Mouse (Mus musculus): ENCODE measurements around the gene Dhx35. TPM values are rescaled to one million over a fixed set of nuclear protein-coding genes. Genes with fewer than 3 reads are reported as not detected.
A peak's percentile ranks its signal among the peaks of the same experiment; 100 is the strongest.

Gene Dhx35
- polyA plus RNA-seq, 1 experiment from 2014 or later: 12.6 TPM

- no peaks in the 10 kb centered on the region for H3K27me3 ChIP-seq (ENCODE audit: control insufficient read depth, insufficient read depth, low read depth, low read length)
- no peak overlapping the region for H3K4me3 ChIP-seq (ENCODE audit: low read depth, low read length)
- no peaks in the 10 kb centered on the region for H3K4me1 ChIP-seq (ENCODE audit: control insufficient read depth, insufficient read depth, low read length)
- ATAC-seq: no peak
- H3K9ac ChIP-seq (ENCODE audit: low read depth, low read length): no peak overlapping the region
- WGBS: 94% methylated on average over 10 of the region's 10 CpGs
- H3K9me3 ChIP-seq (replicated peaks; ENCODE audit: control insufficient read depth, low read length, poor library complexity, severe bottlenecking): no peaks in the 10 kb centered on the region
- H3K4me2 ChIP-seq (ENCODE audit: low read length): no peak overlapping the region
- H3K27ac ChIP-seq (ENCODE audit: low read length): no peak overlapping the region
- H3K36me3 ChIP-seq (ENCODE audit: control insufficient read depth, insufficient read depth, low read length): peaks cover under 1% of the 10 kb centered on the region; the same call in 1 of the 2 replicates
Measured at GRCm38 (mm10) chr2:158856896-158857499, 62.4 kb downstream of the Dhx35 start.

- Histone ChIP-seq H3K4me2 (ENCODE audit: low read length) (no peak overlapping the region), H3K27me3 (ENCODE audit: control insufficient read depth, insufficient read depth, low read depth, low read length) (no peaks in the 10 kb centered on the region), H3K27ac (ENCODE audit: low read length) (no peak overlapping the region), H3K9me3 (replicated peaks; ENCODE audit: control insufficient read depth, low read length, poor library complexity, severe bottlenecking) (no peaks in the 10 kb centered on the region), H3K4me1 (ENCODE audit: control insufficient read depth, insufficient read depth, low read length) (no peaks in the 10 kb centered on the region), H3K4me3 (ENCODE audit: low read depth, low read length) (no peak overlapping the region), H3K36me3 (ENCODE audit: control insufficient read depth, insufficient read depth, low read length) (no peaks in the 10 kb centered on the region), H3K9ac (ENCODE audit: low read depth, low read length) (no peak overlapping the region)
- ATAC-seq: no peak
- WGBS: 92% methylated on average over 15 of the region's 15 CpGs
Measured at GRCm38 (mm10) chr2:158857579-158857978, 63.0 kb downstream of the Dhx35 start.

DNA sequence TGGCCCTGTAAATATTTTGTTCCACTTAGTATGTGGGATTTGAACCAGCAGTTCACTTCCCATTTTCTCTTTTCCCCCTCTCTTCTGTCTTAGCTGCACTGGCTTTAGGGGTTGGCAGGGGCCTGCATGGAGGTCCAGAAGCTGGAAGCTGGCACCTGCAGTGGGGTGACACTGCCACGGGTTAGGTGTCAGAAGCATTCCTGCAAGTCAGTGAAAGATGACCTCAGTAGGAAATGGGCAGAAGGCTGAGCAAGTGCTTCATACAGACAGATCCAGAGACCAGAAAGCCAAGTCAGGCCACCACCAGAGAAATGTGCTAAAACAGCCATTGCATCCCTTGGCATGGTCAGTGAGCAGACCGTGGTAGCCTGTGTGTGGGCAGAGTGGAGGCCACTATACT lies 66.5 kb downstream of the Dhx35 start:
- H3K27me3 ChIP-seq (ENCODE audit: control insufficient read depth, insufficient read depth, low read depth, low read length): no peaks in the 10 kb centered on the region
- no peak for ATAC-seq

DNA sequence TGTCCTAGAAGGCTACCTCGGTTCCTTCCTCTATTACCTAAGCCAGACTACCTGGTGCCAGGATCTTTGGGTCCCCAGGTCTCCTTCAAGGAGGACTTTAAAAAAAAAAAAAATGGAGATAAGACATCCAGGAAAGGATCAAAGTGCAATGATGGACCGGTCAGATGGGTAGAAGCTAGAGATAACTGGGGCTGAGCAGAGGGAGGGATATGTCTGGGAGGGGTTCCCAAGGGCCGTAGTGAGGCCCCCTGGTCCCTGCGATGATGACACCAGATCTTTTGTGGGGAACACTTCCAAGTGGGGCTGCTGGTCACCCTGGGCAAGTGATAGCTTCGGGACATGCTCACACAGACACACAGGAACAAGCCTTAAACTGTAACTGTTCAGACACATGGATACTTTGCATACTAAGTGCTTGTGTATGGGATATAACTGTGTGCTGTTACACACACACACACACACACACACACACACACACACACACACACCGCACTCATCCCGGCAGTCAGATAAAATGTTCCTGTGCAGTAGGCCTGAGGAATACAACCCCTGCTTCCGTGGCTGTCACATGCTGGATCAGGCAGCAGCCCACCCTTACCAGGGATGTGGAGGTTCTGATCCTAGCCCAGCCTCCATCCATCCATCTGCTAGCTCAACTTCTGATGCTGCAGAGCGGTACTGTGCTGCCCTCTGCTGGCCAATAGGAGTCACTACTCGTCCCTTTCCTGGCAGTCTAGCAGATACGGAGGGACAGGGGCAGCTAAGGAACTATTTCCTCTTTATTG lies 68.9 kb downstream of the Dhx35 start:
- H3K4me3 ChIP-seq (ENCODE audit: low read depth, low read length): no peak overlapping the region
- H3K9ac ChIP-seq (ENCODE audit: low read depth, low read length): no peak overlapping the region
- ATAC-seq: peak; percentile 63

More for the DNA sequence above, 66.5 kb downstream of the Dhx35 start:
- no peaks in the 10 kb centered on the region for H3K4me1 ChIP-seq (ENCODE audit: control insufficient read depth, insufficient read depth, low read length)
- H3K27ac ChIP-seq (ENCODE audit: low read length): no peak overlapping the region
- H3K4me2 ChIP-seq (ENCODE audit: low read length): no peak overlapping the region
- H3K9ac ChIP-seq (ENCODE audit: low read depth, low read length): no peak overlapping the region
- 83% methylated on average over 2 of the region's 2 CpGs for WGBS
- no peak overlapping the region for H3K4me3 ChIP-seq (ENCODE audit: low read depth, low read length)
- H3K36me3 ChIP-seq (ENCODE audit: control insufficient read depth, insufficient read depth, low read length): no peaks in the 10 kb centered on the region
- H3K9me3 ChIP-seq (replicated peaks; ENCODE audit: control insufficient read depth, low read length, poor library complexity, severe bottlenecking): no peaks in the 10 kb centered on the region

GRCm38 (mm10) chr2:158864126-158864458 lies 69.5 kb downstream of the Dhx35 start:
- no peak overlapping the region for H3K4me2 ChIP-seq (ENCODE audit: low read length)
- H3K9me3 ChIP-seq (replicated peaks; ENCODE audit: control insufficient read depth, low read length, poor library complexity, severe bottlenecking): no peaks in the 10 kb centered on the region
- peak; percentile 44; the same call in 1 of the 2 replicates for ATAC-seq
- no peak overlapping the region for H3K27ac ChIP-seq (ENCODE audit: low read length)
- H3K4me1 ChIP-seq (ENCODE audit: control insufficient read depth, insufficient read depth, low read length): no peaks in the 10 kb centered on the region
- H3K27me3 ChIP-seq (ENCODE audit: control insufficient read depth, insufficient read depth, low read depth, low read length): no peaks in the 10 kb centered on the region
- no peaks in the 10 kb centered on the region for H3K36me3 ChIP-seq (ENCODE audit: control insufficient read depth, insufficient read depth, low read length)
- no peak overlapping the region for H3K9ac ChIP-seq (ENCODE audit: low read depth, low read length)
- 77% methylated on average over 4 of the region's 4 CpGs for WGBS
- H3K4me3 ChIP-seq (ENCODE audit: low read depth, low read length): no peak overlapping the region

More for the DNA sequence above, 68.9 kb downstream of the Dhx35 start:
- H3K4me1 ChIP-seq (ENCODE audit: control insufficient read depth, insufficient read depth, low read length): no peaks in the 10 kb centered on the region
- H3K36me3 ChIP-seq (ENCODE audit: control insufficient read depth, insufficient read depth, low read length): no peaks in the 10 kb centered on the region
- H3K4me2 ChIP-seq (ENCODE audit: low read length): no peak overlapping the region
- WGBS: 59% methylated on average over 11 of the region's 11 CpGs
- no peaks in the 10 kb centered on the region for H3K9me3 ChIP-seq (replicated peaks; ENCODE audit: control insufficient read depth, low read length, poor library complexity, severe bottlenecking)
- H3K27me3 ChIP-seq (ENCODE audit: control insufficient read depth, insufficient read depth, low read depth, low read length): no peaks in the 10 kb centered on the region
- H3K27ac ChIP-seq (ENCODE audit: low read length): no peak overlapping the region

DNA sequence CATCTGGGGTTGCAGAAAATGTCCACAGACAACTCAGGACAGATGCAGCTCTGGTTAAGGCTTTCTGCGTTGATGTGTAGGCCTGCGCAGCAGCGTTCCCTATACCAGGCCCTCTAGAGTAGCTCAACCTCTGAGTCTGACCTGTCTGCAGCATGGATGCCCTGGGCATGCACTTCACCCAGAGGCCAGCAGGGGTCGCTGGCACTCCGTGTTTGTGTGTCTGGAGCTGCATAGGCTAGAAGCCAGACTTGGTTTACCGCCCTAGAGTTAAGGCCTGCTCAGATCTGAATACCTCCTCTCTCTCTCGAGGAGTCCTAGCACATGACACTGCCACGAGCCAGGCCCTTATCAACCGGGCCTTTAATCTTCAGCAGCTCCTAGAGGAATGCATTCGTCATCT lies 70.8 kb downstream of the Dhx35 start:
- 27% methylated on average over 10 of the region's 10 CpGs for WGBS
- ATAC-seq: 0 out of 2 replicates have a peak, but pooled peaks have one; percentile 33

DNA sequence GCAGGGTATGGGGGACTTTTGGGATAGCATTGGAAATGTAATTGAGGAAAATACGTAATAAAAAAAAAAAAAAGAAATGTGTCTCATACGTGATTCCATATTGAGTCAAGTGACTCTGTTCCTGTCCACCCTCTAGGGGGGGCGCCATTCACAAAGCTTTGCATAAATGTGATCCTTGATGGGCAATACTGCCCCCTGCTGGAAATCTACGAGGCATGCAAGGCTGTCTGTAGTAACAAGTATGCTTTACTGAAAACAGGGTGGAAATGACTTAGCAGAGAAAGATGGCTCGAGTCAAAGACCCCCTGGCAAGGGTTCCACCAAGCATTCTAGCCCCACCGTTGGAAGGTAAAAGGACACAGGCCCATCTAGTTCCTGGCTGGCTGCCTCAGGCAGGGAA lies 92.0 kb downstream of the Dhx35 start:
- H3K4me1 ChIP-seq (ENCODE audit: control insufficient read depth, insufficient read depth, low read length): no peaks in the 10 kb centered on the region
- H3K27ac ChIP-seq (ENCODE audit: low read length): no peak overlapping the region
- no peaks in the 10 kb centered on the region for H3K9me3 ChIP-seq (replicated peaks; ENCODE audit: control insufficient read depth, low read length, poor library complexity, severe bottlenecking)
- no peak overlapping the region for H3K9ac ChIP-seq (ENCODE audit: low read depth, low read length)
- WGBS: 49% methylated on average over 6 of the region's 6 CpGs
- no peaks in the 10 kb centered on the region for H3K27me3 ChIP-seq (ENCODE audit: control insufficient read depth, insufficient read depth, low read depth, low read length)
- no peak for ATAC-seq
- H3K36me3 ChIP-seq (ENCODE audit: control insufficient read depth, insufficient read depth, low read length): no peaks in the 10 kb centered on the region
- no peak overlapping the region for H3K4me2 ChIP-seq (ENCODE audit: low read length)
- no peak overlapping the region for H3K4me3 ChIP-seq (ENCODE audit: low read depth, low read length)

More for the DNA sequence above, 70.8 kb downstream of the Dhx35 start:
- no peak overlapping the region for H3K27ac ChIP-seq (ENCODE audit: low read length)
- H3K9ac ChIP-seq (ENCODE audit: low read depth, low read length): no peak overlapping the region
- H3K9me3 ChIP-seq (replicated peaks; ENCODE audit: control insufficient read depth, low read length, poor library complexity, severe bottlenecking): no peaks in the 10 kb centered on the region
- no peak overlapping the region for H3K4me2 ChIP-seq (ENCODE audit: low read length)
- no peaks in the 10 kb centered on the region for H3K4me1 ChIP-seq (ENCODE audit: control insufficient read depth, insufficient read depth, low read length)
- H3K4me3 ChIP-seq (ENCODE audit: low read depth, low read length): no peak overlapping the region
- H3K36me3 ChIP-seq (ENCODE audit: control insufficient read depth, insufficient read depth, low read length): no peaks in the 10 kb centered on the region
- H3K27me3 ChIP-seq (ENCODE audit: control insufficient read depth, insufficient read depth, low read depth, low read length): no peaks in the 10 kb centered on the region

DNA sequence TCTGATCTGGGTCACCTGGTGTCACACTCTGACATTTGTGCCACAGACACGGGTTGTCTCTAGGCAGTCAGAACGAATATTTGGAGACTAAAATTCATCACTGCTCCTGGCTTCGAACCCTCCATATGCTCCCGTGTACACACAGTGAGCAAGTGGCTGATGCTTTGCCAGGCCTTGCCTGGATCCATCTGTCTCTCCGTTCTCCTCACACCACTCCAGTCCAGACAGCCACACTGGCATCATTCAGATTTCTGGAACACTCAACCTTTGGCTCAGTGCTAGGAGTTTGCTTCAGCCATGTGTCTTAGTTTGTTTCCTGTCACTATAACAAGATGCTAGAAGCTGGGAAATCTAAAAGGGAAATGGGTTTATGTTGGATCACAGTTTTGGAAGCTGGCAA lies 93.9 kb downstream of the Dhx35 start:
- H3K9ac ChIP-seq (ENCODE audit: low read depth, low read length): no peak overlapping the region
- no peaks in the 10 kb centered on the region for H3K9me3 ChIP-seq (replicated peaks; ENCODE audit: control insufficient read depth, low read length, poor library complexity, severe bottlenecking)
- no peaks in the 10 kb centered on the region for H3K4me1 ChIP-seq (ENCODE audit: control insufficient read depth, insufficient read depth, low read length)
- ATAC-seq: no peak
- no peak overlapping the region for H3K4me2 ChIP-seq (ENCODE audit: low read length)
- H3K4me3 ChIP-seq (ENCODE audit: low read depth, low read length): no peak overlapping the region
- H3K27me3 ChIP-seq (ENCODE audit: control insufficient read depth, insufficient read depth, low read depth, low read length): no peaks in the 10 kb centered on the region
- 85% methylated on average over 5 of the region's 5 CpGs for WGBS
- H3K36me3 ChIP-seq (ENCODE audit: control insufficient read depth, insufficient read depth, low read length): no peaks in the 10 kb centered on the region
- H3K27ac ChIP-seq (ENCODE audit: low read length): no peak overlapping the region

DNA sequence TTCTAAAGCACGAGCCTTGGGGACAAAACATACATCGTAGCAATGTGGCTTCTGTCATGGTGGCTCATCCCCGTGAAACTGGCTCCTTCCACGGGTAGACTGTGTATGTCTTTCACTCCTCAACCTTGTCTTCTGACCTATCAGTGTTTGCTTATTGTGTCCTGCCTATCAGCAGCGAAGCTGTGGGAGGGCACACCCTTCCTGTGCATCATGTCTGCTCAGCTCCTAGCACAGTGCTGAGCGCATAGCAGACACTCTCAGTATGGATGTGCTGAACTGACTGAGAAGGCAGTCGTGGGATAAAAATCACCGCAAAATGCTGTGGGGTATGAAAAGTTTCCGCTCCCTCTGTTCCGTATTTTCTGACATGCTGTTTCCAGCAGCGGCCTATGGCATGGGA lies 94.6 kb downstream of the Dhx35 start:
- Histone ChIP-seq H3K9me3 (replicated peaks; ENCODE audit: control insufficient read depth, low read length, poor library complexity, severe bottlenecking) (no peaks in the 10 kb centered on the region), H3K27me3 (ENCODE audit: control insufficient read depth, insufficient read depth, low read depth, low read length) (no peaks in the 10 kb centered on the region), H3K27ac (ENCODE audit: low read length) (no peak overlapping the region), H3K36me3 (ENCODE audit: control insufficient read depth, insufficient read depth, low read length) (no peaks in the 10 kb centered on the region), H3K4me3 (ENCODE audit: low read depth, low read length) (no peak overlapping the region), H3K4me1 (ENCODE audit: control insufficient read depth, insufficient read depth, low read length) (no peaks in the 10 kb centered on the region), H3K9ac (ENCODE audit: low read depth, low read length) (no peak overlapping the region), H3K4me2 (ENCODE audit: low read length) (no peak overlapping the region)
- no peak for ATAC-seq
- WGBS: 56% methylated on average over 11 of the region's 11 CpGs

All from midbrain, embryonic 16.5 days (tissue).